Mouse (Mus musculus) forebrain, embryonic 11.5 days (tissue): ENCODE measurements at regions not wholly inside any gene's neighbourhood (a gene's known extent, or its start where the extent isn't known, plus 50 kb on each side); places are given as distances from the start of the nearest gene placed in this dataset.

Experiments used
- ATAC-seq: fragments of 200-750 bp; cut with Nextera tagmentation; replicated peaks from 2 replicates; pipeline ENCODE4 v1.8.0; 2017; ENCODE audit warnings: moderate TSS enrichment; ENCODE audit not compliant: low FRiP score
- DNase-seq: peaks from one replicate; pipeline ENCODE4 v3.0.0-alpha.2; 2017; ENCODE audit warnings: low spot score
- H3K27ac ChIP-seq: fragments of 300-500 bp; sonication (generic); 2 replicates; pipeline ENCODE4 v1.5.1; 2014; ENCODE audit warnings: low read depth, low read length
- H3K27me3 ChIP-seq: fragments of 300-500 bp; sonication (generic); 2 replicates; pipeline ENCODE4 v1.6.1; 2014; ENCODE audit warnings: mild to moderate bottlenecking, low read length, mixed read lengths; ENCODE audit not compliant: control insufficient read depth, insufficient read depth
- H3K36me3 ChIP-seq: fragments of 300-500 bp; sonication (generic); 2 replicates; pipeline ENCODE4 v1.6.1; 2014; ENCODE audit warnings: mild to moderate bottlenecking, low read length, moderate library complexity, mixed read lengths; ENCODE audit not compliant: control insufficient read depth, insufficient read depth
- H3K4me1 ChIP-seq: fragments of 300-500 bp; sonication (generic); replicated peaks from 2 replicates; pipeline ENCODE4 v1.6.1; 2014; ENCODE audit warnings: low read length, mixed read lengths; ENCODE audit not compliant: control insufficient read depth, insufficient read depth
- H3K4me2 ChIP-seq: fragments of 300-500 bp; sonication (generic); 2 replicates; pipeline ENCODE4 v1.6.1; 2014; ENCODE audit warnings: low read depth, mild to moderate bottlenecking, low read length, moderate library complexity, mixed read lengths; ENCODE audit not compliant: severe bottlenecking
- H3K4me3 ChIP-seq: fragments of 300-500 bp; sonication (generic); 2 replicates; pipeline ENCODE4 v1.5.1; 2014; ENCODE audit warnings: low read depth, low read length
- H3K9ac ChIP-seq: fragments of 300-500 bp; sonication (generic); 2 replicates; pipeline ENCODE4 v1.6.1; 2014; ENCODE audit warnings: low read length
- H3K9me3 ChIP-seq: fragments of 300-500 bp; sonication (generic); 2 replicates; pipeline ENCODE4 v1.6.1; 2016; ENCODE audit warnings: low read length, mixed read lengths; ENCODE audit not compliant: control insufficient read depth
- WGBS: fragments of 180-500 bp; shearing (Covaris S2); extraction: QIAGEN DNeasy Blood & Tissue Kit; methylation state at CpG from one replicate; pipeline ENCODE4 v1.1.7; 2014; 5-methylcytosine and 5-hydroxymethylcytosine counted together

GRCm38 (mm10) chr15:60534701-60535100 is 318.9 kb downstream of the Fam84b start:
- Histone ChIP-seq H3K4me3 (no peak overlapping the region), H3K4me1 (no peaks in the 10 kb centered on the region), H3K4me2 (no peak overlapping the region), H3K36me3 (no peaks in the 10 kb centered on the region), H3K27me3 (no peaks in the 10 kb centered on the region), H3K9ac (no peak overlapping the region), H3K9me3 (no peaks in the 10 kb centered on the region), H3K27ac (no peak overlapping the region)
- WGBS, result 90% methylated on average over 9 of the region's 9 CpGs
- ATAC-seq, result no peak
- DNase-seq, result no peak

GRCm38 (mm10) chr15:60516810-60517209 is 336.8 kb downstream of the Fam84b start:
- Histone ChIP-seq H3K36me3 (no peaks in the 10 kb centered on the region), H3K9me3 (no peaks in the 10 kb centered on the region), H3K9ac (no peak overlapping the region), H3K4me2 (no peak overlapping the region), H3K4me3 (no peak overlapping the region), H3K4me1 (no peaks in the 10 kb centered on the region), H3K27me3 (no peaks in the 10 kb centered on the region), H3K27ac (no peak overlapping the region)
- DNase-seq (no peak), ATAC-seq (no peak)
- 96% methylated on average over 2 of the region's 2 CpGs for WGBS

DNA sequence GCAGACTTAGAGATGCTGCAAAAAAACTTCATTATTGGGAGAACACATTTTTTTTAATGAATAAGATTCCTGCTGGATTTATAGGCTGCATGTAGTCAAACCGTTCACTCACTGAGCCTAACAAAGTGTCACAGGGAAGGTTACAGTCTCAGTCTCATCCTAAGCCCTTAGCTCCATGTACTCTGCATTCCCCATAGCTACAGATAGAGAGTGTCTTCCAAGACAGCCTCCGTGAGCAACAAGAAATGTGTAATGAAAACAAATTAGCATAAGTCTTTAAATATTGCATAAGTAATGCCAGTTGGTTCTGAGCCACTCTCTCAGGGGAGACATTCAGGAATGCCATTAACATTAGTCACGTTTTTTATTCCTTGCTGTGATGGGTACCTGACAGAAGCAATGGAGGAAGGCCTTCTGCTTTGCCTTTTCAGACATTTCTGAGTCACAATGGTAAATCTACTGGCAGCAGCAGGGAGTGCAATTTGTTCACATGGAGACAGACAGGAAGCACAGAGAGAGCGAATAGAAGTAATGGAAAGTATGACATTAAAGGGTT is 376.7 kb downstream of the Fam84b start:
- Histone ChIP-seq H3K9me3 (no peaks in the 10 kb centered on the region), H3K27me3 (no peaks in the 10 kb centered on the region), H3K4me2 (no peak overlapping the region), H3K4me1 (no peaks in the 10 kb centered on the region), H3K4me3 (no peak overlapping the region), H3K27ac (no peak overlapping the region), H3K9ac (no peak overlapping the region), H3K36me3 (no peaks in the 10 kb centered on the region)
- WGBS, result 69% methylated on average over 4 of the region's 4 CpGs
- no peak for ATAC-seq
- DNase-seq, result no peak

GRCm38 (mm10) chr15:60475086-60475485 is 378.5 kb downstream of the Fam84b start:
- Histone ChIP-seq H3K36me3 (no peaks in the 10 kb centered on the region), H3K4me2 (no peak overlapping the region), H3K27me3 (no peaks in the 10 kb centered on the region), H3K27ac (no peak overlapping the region), H3K4me3 (no peak overlapping the region), H3K9me3 (no peaks in the 10 kb centered on the region), H3K4me1 (no peaks in the 10 kb centered on the region), H3K9ac (no peak overlapping the region)
- DNase-seq (no peak), ATAC-seq (no peak)
- 24% methylated on average over 3 of the region's 3 CpGs for WGBS

- 81% methylated on average over 1 of the region's 1 CpGs for WGBS
- Histone ChIP-seq H3K27ac (no peak overlapping the region), H3K36me3 (no peaks in the 10 kb centered on the region), H3K4me1 (no peaks in the 10 kb centered on the region), H3K9me3 (no peaks in the 10 kb centered on the region), H3K4me3 (no peak overlapping the region), H3K27me3 (no peaks in the 10 kb centered on the region), H3K9ac (no peak overlapping the region), H3K4me2 (no peak overlapping the region)
- no peak for DNase-seq
- ATAC-seq, result no peak
Measured at GRCm38 (mm10) chr15:60431916-60432315, 415.5 kb upstream of the 4933412E24Rik start.

DNA sequence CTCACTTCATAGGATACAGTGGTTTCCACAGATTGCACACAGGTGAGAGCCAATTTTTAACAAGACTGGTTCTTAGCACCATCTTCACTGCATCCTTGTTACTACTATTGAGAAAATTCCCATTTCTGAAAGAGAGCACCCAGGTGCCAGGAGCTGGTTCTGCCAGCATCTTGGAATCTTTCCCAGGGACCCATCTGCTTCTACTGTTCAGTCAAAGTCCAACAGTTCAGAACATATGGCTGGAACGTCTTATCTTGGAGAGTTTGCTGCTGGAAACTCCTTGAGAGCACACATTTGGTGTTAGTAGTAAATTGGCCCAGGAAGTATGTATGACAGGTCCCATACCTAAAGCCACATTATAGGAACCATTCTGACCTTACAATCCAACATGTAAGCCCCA is 402.7 kb upstream of the 4933412E24Rik start:
- DNase-seq (no peak), ATAC-seq (no peak)
- 93% methylated on average over 1 of the region's 1 CpGs for WGBS

GRCm38 (mm10) chr15:60392267-60392666 is 375.9 kb upstream of the 4933412E24Rik start:
- whole genome bisulfite sequencing, result 85% methylated on average over 7 of the region's 7 CpGs
- H3K36me3 ChIP-seq, result no peaks in the 10 kb centered on the region
- no peak overlapping the region for H3K4me2 ChIP-seq
- H3K4me1 ChIP-seq, result no peaks in the 10 kb centered on the region
- no peak overlapping the region for H3K27ac ChIP-seq
- DNase-seq (no peak), ATAC-seq (no peak)
- H3K27me3 ChIP-seq, result no peaks in the 10 kb centered on the region
- no peak overlapping the region for H3K4me3 ChIP-seq
- H3K9me3 ChIP-seq, result no peaks in the 10 kb centered on the region
- no peak overlapping the region for H3K9ac ChIP-seq

More for the DNA sequence above, 402.7 kb upstream of the 4933412E24Rik start:
- no peak overlapping the region for H3K9ac ChIP-seq
- no peak overlapping the region for H3K4me2 ChIP-seq
- no peaks in the 10 kb centered on the region for H3K4me1 ChIP-seq
- no peaks in the 10 kb centered on the region for H3K27me3 ChIP-seq
- H3K9me3 ChIP-seq, result no peaks in the 10 kb centered on the region
- H3K27ac ChIP-seq, result no peak overlapping the region
- no peak overlapping the region for H3K4me3 ChIP-seq
- no peaks in the 10 kb centered on the region for H3K36me3 ChIP-seq

- WGBS, result 40% methylated on average over 1 of the region's 1 CpGs
- Histone ChIP-seq H3K4me3 (no peak overlapping the region), H3K9me3 (no peaks in the 10 kb centered on the region), H3K4me2 (no peak overlapping the region), H3K27ac (no peak overlapping the region), H3K27me3 (no peaks in the 10 kb centered on the region), H3K36me3 (no peaks in the 10 kb centered on the region), H3K4me1 (no peaks in the 10 kb centered on the region), H3K9ac (no peak overlapping the region)
- ATAC-seq (peak; percentile 93), DNase-seq (no peak)
Measured at GRCm38 (mm10) chr15:60390336-60390735, 373.9 kb upstream of the 4933412E24Rik start.

- Histone ChIP-seq H3K4me2 (no peak overlapping the region), H3K4me3 (no peak overlapping the region), H3K9me3 (no peaks in the 10 kb centered on the region), H3K36me3 (no peaks in the 10 kb centered on the region), H3K27me3 (no peaks in the 10 kb centered on the region), H3K27ac (no peak overlapping the region), H3K9ac (no peak overlapping the region), H3K4me1 (no peaks in the 10 kb centered on the region)
- DNase-seq (no peak), ATAC-seq (no peak)
- WGBS, result 83% methylated on average over 2 of the region's 2 CpGs
Measured at GRCm38 (mm10) chr15:60387962-60388361, 371.5 kb upstream of the 4933412E24Rik start.
